ENCODE assay signal across 22 mouse cellular contexts in the genomic region with DNA sequence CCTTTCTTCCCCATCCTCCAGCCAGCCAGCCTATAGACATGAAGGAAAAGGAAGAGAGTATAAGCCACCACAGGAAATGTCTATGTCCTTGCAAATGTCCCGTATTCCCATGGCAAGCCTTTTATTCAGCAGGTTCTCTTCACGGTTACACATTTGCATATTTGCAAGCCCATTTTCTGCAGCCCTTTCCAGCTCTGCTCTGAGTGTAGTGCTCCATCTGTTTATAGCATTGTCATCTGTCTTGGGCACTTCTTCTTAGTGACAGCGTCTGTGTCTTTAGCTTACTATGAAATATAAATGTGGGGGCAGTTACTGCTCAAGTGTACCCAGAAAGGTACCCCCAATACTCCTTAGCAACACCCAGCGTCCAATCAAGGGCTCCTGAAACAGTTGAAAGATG.
"Had no signal": no experiment of that assay in that cellular context is flagged by ENCODE, and none has a peak within 500 bp of the region (broad histone marks: within the 10 kb centered on the region; RNA-seq: fewer than 3 reads in every experiment).

No protein-coding gene starts in this region.

- DNase-seq: kidney, adult 18-20 months; kidney, adult 9 months; kidney, postnatal 14 days; kidney, postnatal 4 days; lung, adult 18-20 months; lung, postnatal 10 days; lung, postnatal 4 days; retina, postnatal 1 day; right cerebral cortex, postnatal 25 days; spleen, adult 18-20 months; thymus, postnatal 25 days had no signal

- H3K4me2 ChIP-seq: liver, embryonic 11.5 days; lung, embryonic 15.5 days; midbrain, embryonic 12.5 days; midbrain, embryonic 15.5 days; neural tube, embryonic 13.5 days; stomach, embryonic 15.5 days had no signal

- H3K27ac ChIP-seq: left cerebral cortex, adult 2 months; liver, embryonic 14.5 days; lung, embryonic 15.5 days; midbrain, embryonic 12.5 days; midbrain, embryonic 15.5 days; neural tube, embryonic 13.5 days; stomach, embryonic 15.5 days had no signal

- H3K36me3 ChIP-seq: lung, embryonic 15.5 days; midbrain, embryonic 12.5 days; midbrain, embryonic 15.5 days; neural tube, embryonic 13.5 days; stomach, embryonic 15.5 days had no signal

- H3K4me3 ChIP-seq: left cerebral cortex, adult 2 months; lung, embryonic 15.5 days; midbrain, embryonic 12.5 days; midbrain, embryonic 15.5 days; myocyte; neural tube, embryonic 13.5 days; stomach, embryonic 15.5 days had no signal

- H3K9ac ChIP-seq: liver, embryonic 14.5 days; lung, embryonic 15.5 days; midbrain, embryonic 12.5 days; midbrain, embryonic 15.5 days; neural tube, embryonic 13.5 days; stomach, embryonic 15.5 days had no signal

- H3K27me3 ChIP-seq: lung, embryonic 15.5 days; midbrain, embryonic 12.5 days; midbrain, embryonic 15.5 days; neural tube, embryonic 13.5 days; stomach, embryonic 15.5 days had no signal

- H3K4me1 ChIP-seq: lung, embryonic 15.5 days; midbrain, embryonic 12.5 days; midbrain, embryonic 15.5 days; stomach, embryonic 15.5 days had no signal

- H3K9me3 ChIP-seq: lung, embryonic 15.5 days; midbrain, embryonic 12.5 days; midbrain, embryonic 15.5 days; neural tube, embryonic 13.5 days; stomach, embryonic 15.5 days had no signal

- ATAC-seq: inflammation-experienced regulatory T-cells, adult 6 months; intestine, embryonic 16.5 days; midbrain, embryonic 15.5 days had no signal
